Mouse (Mus musculus) megakaryocyte, embryonic 14.5 days (primary cell): ENCODE measurements around the gene Lrrc47.

ENCODE experiments used
- FLI1 ChIP-seq: IDR thresholded peaks from 2 replicates; pipeline ENCODE4 v1.6.1; 2012; ENCODE audit warnings: low read length, inconsistent platforms, mixed read lengths
- GATA1 ChIP-seq: IDR thresholded peaks from 3 replicates; pipeline ENCODE4 v1.6.1; 2012; ENCODE audit warnings: mixed read lengths, low read length, inconsistent platforms, borderline replicate concordance

DNA sequence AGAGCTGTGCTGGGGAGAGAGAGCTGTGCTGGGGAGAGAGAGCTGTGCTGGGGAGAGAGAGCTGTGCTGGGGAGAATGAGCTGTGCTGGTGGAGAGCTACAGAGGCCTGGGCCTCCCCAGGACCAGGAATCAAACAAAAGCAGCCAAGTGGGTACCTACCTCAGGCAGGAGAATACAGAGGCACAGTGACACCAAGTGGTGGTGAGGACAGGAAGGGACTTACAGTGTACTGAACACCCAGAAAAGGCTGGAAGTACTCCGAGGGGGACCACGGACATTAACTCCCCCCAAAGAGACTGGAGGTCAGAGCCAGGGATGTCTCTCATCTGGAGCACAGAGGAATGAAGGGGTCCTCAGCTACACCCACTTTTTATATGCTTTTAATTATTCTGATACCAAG, 43.5 kb upstream of the Lrrc47 start:
- TF ChIP-seq GATA1 = no peak
- no peak for TF ChIP-seq FLI1
